Mouse (Mus musculus) liver, adult 2 months (tissue): ENCODE data around the gene Ppp1r12a. TPM values are rescaled to one million over a fixed set of nuclear protein-coding genes. Genes with fewer than 3 reads are reported as not detected.
"Not testable (repeated sequence)": the region's sequence is repeated elsewhere in the genome, so short reads cannot be mapped to it uniquely, and the experiment has no call there.

Experiments used
- DNase-seq: peaks from one replicate; pipeline ENCODE4 v3.0.0-alpha.2; 2011; ENCODE audit warnings: low read depth, low spot score; ENCODE audit errors: extremely low read depth
- H3K27ac ChIP-seq: fragments of 200-500 bp; replicated peaks from 2 replicates; pipeline ENCODE4 v1.5.1; 2012; ENCODE audit warnings: low read depth, mild to moderate bottlenecking, control low read depth, inconsistent platforms, low read length; ENCODE audit not compliant: insufficient read depth
- H3K27me3 ChIP-seq: fragments of 200-500 bp; 2 replicates; pipeline ENCODE4 v1.6.1; 2012; ENCODE audit warnings: mild to moderate bottlenecking, moderate library complexity, low read length, inconsistent platforms; ENCODE audit not compliant: control insufficient read depth, insufficient read depth
- H3K36me3 ChIP-seq: fragments of 200-500 bp; 2 replicates; pipeline ENCODE4 v1.6.1; 2012; ENCODE audit warnings: low read length, inconsistent platforms; ENCODE audit not compliant: control insufficient read depth, insufficient read depth
- H3K4me1 ChIP-seq: fragments of 200-500 bp; 2 replicates; pipeline ENCODE4 v1.6.1; 2011; ENCODE audit warnings: low read length; ENCODE audit not compliant: control insufficient read depth, insufficient read depth
- H3K4me3 ChIP-seq: fragments of 200-500 bp; 2 replicates; pipeline ENCODE4 v1.5.1; 2011; ENCODE audit warnings: low read depth, mild to moderate bottlenecking, control low read depth, low read length, moderate library complexity; ENCODE audit not compliant: insufficient read depth
- H3K79me2 ChIP-seq: fragments of 200-500 bp; 2 replicates; pipeline ENCODE4 v1.6.1; 2012; ENCODE audit warnings: inconsistent platforms, mild to moderate bottlenecking, low read length, moderate library complexity; ENCODE audit not compliant: control insufficient read depth, insufficient read depth
- H3K9ac ChIP-seq: fragments of 200-500 bp; 2 replicates; pipeline ENCODE4 v1.6.1; 2012; ENCODE audit warnings: low read depth, mild to moderate bottlenecking, control low read depth, inconsistent platforms, low read length
- CTCF ChIP-seq: fragments of 200-500 bp; IDR thresholded peaks from 2 replicates; pipeline ENCODE4 v1.5.1; 2011; ENCODE audit warnings: low read depth, low read length, control low read depth
- POLR2A ChIP-seq: fragments of 200-500 bp; IDR thresholded peaks from 2 replicates; pipeline ENCODE4 v1.6.1; 2011; ENCODE audit warnings: low read length, control low read depth; ENCODE audit not compliant: insufficient read depth; ENCODE audit errors: extremely low read depth
- WGBS: fragments of 180-500 bp; shearing (Covaris S2); methylation state at CpG from one replicate; pipeline ENCODE4 v1.1.7; 2018; 5-methylcytosine and 5-hydroxymethylcytosine counted together
- polyA plus RNA-seq: library from polyadenylated mRNA; depleted of rRNA; stranded (reverse); fragments of >200 nt; gene quantifications from 2 replicates; pipeline ENCODE4 v1.2.3, GENCODE M21; 2012
- total RNA-seq: library from RNA; depleted of rRNA; stranded (reverse); fragments of >200 nt; gene quantifications from 2 replicates; pipeline ENCODE4 v1.2.3, GENCODE M21; 2014

Gene Ppp1r12a
- total and polyA plus RNA-seq, 2 experiments: 5.5 to 38.5 TPM

DNA sequence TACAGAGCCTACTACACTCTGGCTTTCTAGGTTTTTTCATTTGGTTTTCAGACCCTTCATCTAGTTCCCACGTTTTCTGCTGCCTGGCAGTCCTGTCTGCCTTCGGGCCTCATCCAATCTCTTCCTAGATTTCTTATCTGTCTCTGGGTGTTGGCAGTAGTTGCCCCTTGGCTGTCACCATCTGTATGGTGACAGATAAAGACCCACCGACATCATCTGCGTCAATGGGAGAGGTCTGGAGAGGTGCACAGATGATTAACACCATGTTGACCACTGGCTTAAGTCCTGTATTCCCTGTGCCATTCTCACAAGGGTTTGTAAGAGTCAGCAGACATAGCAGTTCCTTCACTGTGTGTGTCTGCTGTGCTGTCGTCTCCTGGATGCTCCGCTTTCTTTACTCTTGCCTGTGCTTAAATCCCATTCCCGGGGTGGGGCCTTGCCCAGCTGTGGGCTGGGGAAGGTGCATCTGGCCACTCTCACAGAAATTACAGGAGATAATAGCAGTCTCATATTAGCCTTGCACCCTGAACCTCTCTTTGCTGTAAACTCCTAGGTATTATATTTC, 93.9 kb downstream of the Ppp1r12a start:
- peaks cover 32% of the 10 kb centered on the region for H3K36me3 ChIP-seq
- no peak overlapping the region for H3K4me3 ChIP-seq
- no peak overlapping the region for H3K9ac ChIP-seq
- H3K4me1 ChIP-seq: no peaks in the 10 kb centered on the region
- WGBS: 82% methylated on average over 7 of the region's 7 CpGs
- DNase-seq: no peak
- H3K27me3 ChIP-seq: no peaks in the 10 kb centered on the region
- H3K27ac ChIP-seq: no peak overlapping the region
- H3K79me2 ChIP-seq: no peaks in the 10 kb centered on the region
- TF ChIP-seq CTCF (no peak), POLR2A (no peak)

DNA sequence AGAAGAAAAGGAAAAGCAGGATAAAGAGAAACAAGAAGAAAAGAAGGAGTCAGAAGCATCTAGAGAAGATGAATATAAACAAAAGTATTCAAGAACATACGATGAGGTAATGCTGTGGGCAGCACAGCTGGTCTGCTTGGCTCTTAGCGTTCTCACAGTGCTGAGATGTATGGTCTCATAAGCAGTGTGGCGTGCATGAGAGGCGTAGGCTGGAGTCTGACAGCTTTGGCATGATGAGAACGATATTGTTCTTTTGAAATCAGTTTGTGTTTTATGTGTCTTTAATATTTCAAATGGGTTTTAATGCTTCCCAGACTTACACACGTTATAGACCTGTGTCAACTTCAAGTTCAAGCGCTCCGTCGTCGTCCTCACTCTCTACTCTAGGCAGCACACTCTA, 98.9 kb downstream of the Ppp1r12a start:
- Histone ChIP-seq H3K9ac (no peak overlapping the region), H3K4me3 (no peak overlapping the region), H3K79me2 (no peaks in the 10 kb centered on the region), H3K27me3 (no peaks in the 10 kb centered on the region), H3K36me3 (peaks cover 40% of the 10 kb centered on the region), H3K27ac (no peak overlapping the region), H3K4me1 (no peaks in the 10 kb centered on the region)
- no peak for DNase-seq
- 95% methylated on average over 10 of the region's 10 CpGs for WGBS
- TF ChIP-seq CTCF (no peak), POLR2A (no peak)

DNA sequence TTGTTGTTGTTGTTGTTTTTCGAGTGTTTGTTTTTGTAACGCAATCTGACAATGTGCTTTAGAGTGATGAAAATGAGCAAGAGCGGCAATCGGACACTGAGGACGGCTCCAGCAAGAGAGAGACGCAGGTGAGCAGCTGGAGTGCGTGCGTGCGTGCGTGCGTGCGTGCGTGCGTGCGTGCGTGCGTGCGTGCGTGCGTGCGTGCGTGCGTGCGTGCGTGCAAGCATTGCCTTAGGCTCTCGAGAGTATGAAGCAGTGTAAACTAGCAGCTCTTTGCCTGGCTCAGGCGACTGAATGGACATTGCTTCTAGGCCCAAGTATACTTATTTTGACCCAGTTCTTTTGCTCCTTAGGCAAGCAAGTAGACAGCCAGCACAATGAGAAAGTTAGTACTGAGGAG, 102.6 kb downstream of the Ppp1r12a start:
- DNase-seq: no peak
- Histone ChIP-seq H3K9ac (no peak overlapping the region), H3K36me3 (peaks cover 46% of the 10 kb centered on the region), H3K4me3 (no peak overlapping the region), H3K27ac (no peak overlapping the region), H3K79me2 (no peaks in the 10 kb centered on the region), H3K27me3 (no peaks in the 10 kb centered on the region), H3K4me1 (no peaks in the 10 kb centered on the region)
- no peak for TF ChIP-seq CTCF
- no peak for TF ChIP-seq POLR2A
- WGBS: 96% methylated on average over 27 of the region's 27 CpGs

DNA sequence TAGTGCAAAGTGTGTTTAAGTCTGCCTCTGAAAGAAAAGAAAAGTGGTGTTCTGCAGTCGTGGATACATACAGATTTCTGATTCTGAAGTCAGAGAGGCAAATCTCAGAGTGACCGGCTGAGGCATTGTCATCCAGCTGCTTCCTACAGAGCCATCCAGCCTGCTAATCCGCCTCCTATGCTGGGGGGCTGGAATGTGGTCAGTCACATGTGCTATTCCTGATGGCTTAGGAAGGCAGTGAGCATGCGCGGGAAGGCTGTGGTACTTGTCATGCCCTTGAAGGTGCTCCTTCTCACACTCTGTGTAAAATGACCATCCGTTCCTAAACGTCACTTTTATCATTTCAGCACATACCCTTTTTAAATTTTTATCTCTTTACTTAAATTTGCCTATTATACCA, 109.2 kb downstream of the Ppp1r12a start:
- Histone ChIP-seq H3K27me3 (no peaks in the 10 kb centered on the region), H3K4me3 (no peak overlapping the region), H3K36me3 (peaks cover 47% of the 10 kb centered on the region), H3K9ac (no peak overlapping the region), H3K79me2 (no peaks in the 10 kb centered on the region), H3K27ac (no peak overlapping the region), H3K4me1 (no peaks in the 10 kb centered on the region)
- WGBS: 95% methylated on average over 7 of the region's 7 CpGs
- TF ChIP-seq CTCF (no peak), POLR2A (no peak)
- DNase-seq: no peak

DNA sequence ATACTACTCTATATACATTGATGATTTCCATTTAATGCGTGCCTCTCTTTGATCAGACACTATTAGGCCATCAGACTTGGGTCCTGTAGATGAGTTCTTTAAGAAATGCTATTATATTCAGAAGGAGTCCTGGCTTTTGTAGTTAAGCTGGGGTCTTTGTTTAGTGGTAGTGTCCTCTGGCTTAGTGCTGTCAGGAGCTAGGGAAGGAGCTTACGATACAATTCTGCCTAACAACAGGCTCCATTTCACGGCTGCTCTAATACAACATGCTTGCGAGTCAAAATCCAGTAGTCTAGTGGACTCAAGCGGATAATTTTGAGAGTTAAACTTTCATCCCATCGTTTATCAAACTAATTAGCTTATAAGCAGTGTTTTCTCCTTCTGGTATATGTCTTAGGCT, 114.7 kb downstream of the Ppp1r12a start:
- TF ChIP-seq POLR2A: no peak
- no peak for TF ChIP-seq CTCF
- 96% methylated on average over 6 of the region's 6 CpGs for WGBS
- DNase-seq: no peak
- H3K27me3 ChIP-seq: no peaks in the 10 kb centered on the region
- peaks cover 47% of the 10 kb centered on the region for H3K36me3 ChIP-seq
- H3K9ac ChIP-seq: no peak overlapping the region
- H3K27ac ChIP-seq: no peak overlapping the region
- H3K4me3 ChIP-seq: no peak overlapping the region
- H3K4me1 ChIP-seq: no peaks in the 10 kb centered on the region
- no peaks in the 10 kb centered on the region for H3K79me2 ChIP-seq

DNA sequence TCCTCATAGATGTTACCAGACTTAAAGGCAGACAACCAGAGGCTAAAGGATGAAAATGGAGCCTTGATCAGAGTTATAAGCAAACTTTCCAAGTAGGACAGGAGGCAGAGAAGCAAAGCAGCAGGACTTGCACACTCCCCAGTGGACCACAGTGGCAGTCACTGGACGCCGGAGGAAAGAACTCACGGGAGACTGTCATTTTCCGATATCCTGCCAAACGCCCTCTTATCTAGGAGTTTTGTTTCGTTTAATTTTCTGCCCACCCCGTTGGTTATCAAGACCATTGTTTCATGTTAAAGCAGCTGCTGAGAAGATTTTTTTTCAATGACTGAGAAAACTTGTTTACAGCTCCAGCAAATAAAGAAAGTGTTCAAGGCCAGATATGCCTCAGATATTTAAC, 115.2 kb downstream of the Ppp1r12a start:
- no peak for TF ChIP-seq CTCF
- no peak for TF ChIP-seq POLR2A
- no peaks in the 10 kb centered on the region for H3K27me3 ChIP-seq
- H3K27ac ChIP-seq: no peak overlapping the region
- no peak overlapping the region for H3K9ac ChIP-seq
- no peaks in the 10 kb centered on the region; the same call in 1 of the 2 replicates for H3K4me1 ChIP-seq
- no peak overlapping the region for H3K4me3 ChIP-seq
- DNase-seq: no peak
- no peaks in the 10 kb centered on the region for H3K79me2 ChIP-seq
- peaks cover 44% of the 10 kb centered on the region for H3K36me3 ChIP-seq
- 68% methylated on average over 7 of the region's 7 CpGs for WGBS

DNA sequence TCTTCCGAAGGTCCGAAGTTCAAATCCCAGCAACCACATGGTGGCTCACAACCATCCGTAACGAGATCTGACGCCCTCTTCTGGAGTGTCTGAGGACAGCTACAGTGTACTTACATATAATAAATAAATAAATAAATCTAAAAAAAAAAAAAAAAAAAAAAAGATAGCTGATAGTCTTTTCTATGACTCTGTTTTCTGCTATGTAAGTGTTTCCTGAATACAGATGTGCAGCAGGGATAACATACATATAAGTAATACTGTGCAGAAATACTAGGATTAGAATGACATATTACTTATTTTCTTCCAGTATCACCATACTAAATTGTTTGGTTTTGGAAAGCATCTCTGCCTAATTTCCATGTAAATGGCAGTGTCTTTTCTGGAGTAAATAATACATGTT, 119.1 kb downstream of the Ppp1r12a start:
- WGBS: 77% methylated on average over 4 of the region's 5 CpGs
- not testable (repeated sequence) for H3K9ac ChIP-seq, H3K27me3 ChIP-seq, H3K4me1 ChIP-seq, H3K27ac ChIP-seq, H3K79me2 ChIP-seq, H3K4me3 ChIP-seq, DNase-seq
- H3K36me3 ChIP-seq: peaks cover 26% of the 10 kb centered on the region
